Mouse (Mus musculus) retina, embryonic 14.5 days (tissue): ENCODE results near the gene Flt4.

ENCODE experiments used
- DNase-seq: peaks from one replicate; pipeline ENCODE4 v3.0.0-alpha.2; 2015; ENCODE audit warnings: low spot score

The Flt4 gene

GRCm38 (mm10) chr11:49697779-49698178, 88.7 kb downstream of the Flt4 start:
- no peak for DNase-seq

- no peak for DNase-seq
These were observed 90.0 kb downstream of the Flt4 start for GRCm38 (mm10) chr11:49699079-49699478.

- no peak for DNase-seq
These were observed 93.0 kb downstream of the Flt4 start for GRCm38 (mm10) chr11:49702014-49702413.
